Mouse (Mus musculus) heart, adult 2 months (tissue): ENCODE measurements at regions not wholly inside any gene's neighbourhood (a gene's known extent, or its start where the extent isn't known, plus 50 kb on each side); places are given as distances from the start of the nearest gene placed in this dataset.

Experiments
- CTCF ChIP-seq: fragments of 200-600 bp; IDR thresholded peaks from 2 replicates; pipeline ENCODE4 v1.8.1; 2022; ENCODE audit warnings: antibody characterized with exemption, mild to moderate bottlenecking, moderate library complexity
- EP300 ChIP-seq: fragments of 200-500 bp; IDR thresholded peaks from 2 replicates; pipeline ENCODE4 v1.6.1; 2011; ENCODE audit warnings: low read depth, low read length, control low read depth; ENCODE audit not compliant: insufficient read depth
- POLR2A ChIP-seq: fragments of 200-500 bp; IDR thresholded peaks from 2 replicates; pipeline ENCODE4 v1.6.1; 2011; ENCODE audit warnings: mild to moderate bottlenecking, low read depth, low read length, control low read depth; ENCODE audit not compliant: insufficient read depth

DNA sequence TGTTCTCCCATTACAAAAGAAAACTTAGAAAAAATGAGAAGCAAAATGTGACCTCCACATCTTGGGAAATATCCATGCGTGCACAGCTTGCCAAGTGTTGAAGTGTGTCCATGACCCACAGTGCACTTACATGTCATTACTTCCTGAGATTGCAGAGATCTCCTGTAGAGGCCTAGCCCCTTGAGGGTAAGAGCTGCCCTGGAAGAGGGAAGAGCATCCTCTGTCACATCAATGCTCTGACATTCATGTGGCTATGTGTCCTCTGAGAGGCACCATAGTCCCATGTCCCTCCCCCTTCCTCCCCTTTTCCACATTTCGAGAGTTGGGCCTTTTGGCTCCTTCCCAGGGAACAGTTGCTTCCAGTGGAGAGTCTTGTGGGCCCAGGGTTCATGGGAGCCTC lies 121.4 kb upstream of the Gas1 start:
- TF ChIP-seq EP300 (peak; percentile 45; the same call in 1 of the 2 replicates), POLR2A (0 out of 2 replicates have a peak, but pooled peaks have one; percentile 13), CTCF (no peak)
